Mouse (Mus musculus): ENCODE measurements around the gene Rfc2.

DNA sequence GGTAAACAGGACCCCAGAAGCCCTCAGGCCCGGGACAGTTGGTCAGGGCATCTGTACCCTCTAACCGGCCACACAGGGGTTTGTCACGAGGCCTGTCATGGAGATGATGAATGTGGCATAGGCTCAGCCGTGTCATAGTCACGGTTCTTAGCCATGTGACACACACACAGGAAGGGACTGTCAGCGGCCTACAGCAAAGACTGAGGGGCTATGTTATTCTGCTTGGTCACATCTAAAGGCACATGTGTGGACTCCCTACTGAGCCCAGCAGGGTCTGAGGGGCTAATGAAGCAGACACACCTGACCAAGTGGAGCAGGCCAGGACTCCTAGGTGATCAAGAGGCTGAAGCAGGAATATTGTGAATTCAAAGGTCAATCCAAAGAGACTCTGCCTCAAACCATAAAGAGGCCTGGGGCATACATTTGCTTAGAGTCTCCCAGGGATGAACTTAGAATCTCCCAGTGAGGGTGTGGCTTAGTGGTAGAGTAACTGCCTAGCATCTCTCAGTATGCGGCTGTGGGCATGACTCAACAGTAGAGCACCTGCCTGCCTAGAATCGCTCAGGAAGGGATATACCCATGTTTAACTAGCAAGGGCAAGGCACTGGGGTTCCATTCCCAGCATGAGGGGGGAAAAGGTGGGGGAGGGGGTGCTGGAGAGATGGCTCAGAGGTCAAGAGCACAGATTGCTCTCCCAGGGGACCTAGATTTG is 30.8 kb downstream of the Rfc2 start:
- no peak for TF ChIP-seq GATA1 (IDR thresholded peaks at IDR 0.05; ENCODE audit: low read length)
- no peak for TF ChIP-seq TAL1 (IDR thresholded peaks at IDR 0.05; ENCODE audit: low read length)

All from erythroblast, embryonic 14.5 days (primary cell).